Mouse (Mus musculus) neural tube, embryonic 10.5 days (tissue): Measurements from ENCODE around the gene Glp2r.

Source experiments
- DNase-seq: peaks from one replicate; pipeline ENCODE4 v3.0.0-alpha.2; 2017; ENCODE audit warnings: low spot score; ENCODE audit errors: extremely low spot score

Glp2r gene

GRCm38 (mm10) chr11:67636905-67637586 is 133.9 kb downstream of the Glp2r start:
- no peak for DNase-seq

GRCm38 (mm10) chr11:67636201-67636600 is 134.8 kb downstream of the Glp2r start:
- no peak for DNase-seq

- no peak for DNase-seq
These were observed 137.2 kb downstream of the Glp2r start for GRCm38 (mm10) chr11:67633620-67634229.

- no peak for DNase-seq
These were observed 138.0 kb downstream of the Glp2r start for GRCm38 (mm10) chr11:67632906-67633305.

- DNase-seq = no peak
These were observed 142.4 kb downstream of the Glp2r start for GRCm38 (mm10) chr11:67628522-67628921.

- DNase-seq = no peak
These were observed 143.8 kb downstream of the Glp2r start for GRCm38 (mm10) chr11:67627179-67627578.

- no peak for DNase-seq
These were observed 148.6 kb downstream of the Glp2r start for GRCm38 (mm10) chr11:67622340-67622739.

- DNase-seq = no peak
These were observed 154.3 kb downstream of the Glp2r start for GRCm38 (mm10) chr11:67616557-67617239.

- DNase-seq = no peak
These were observed 158.7 kb downstream of the Glp2r start for GRCm38 (mm10) chr11:67612158-67612839.
